Mouse (Mus musculus) testis, adult 2 months (tissue): ENCODE data around the gene Zfhx3.

Experiments
- CTCF ChIP-seq: fragments of 200-500 bp; IDR thresholded peaks from 2 replicates; pipeline ENCODE4 v1.5.1; 2012; ENCODE audit warnings: low read depth, mild to moderate bottlenecking, inconsistent platforms, low read length, moderate library complexity; ENCODE audit not compliant: control insufficient read depth, insufficient read depth, insufficient replicate concordance
- POLR2A ChIP-seq: fragments of 200-500 bp; IDR thresholded peaks from 2 replicates; pipeline ENCODE4 v1.6.1; 2012; ENCODE audit warnings: low read depth, mild to moderate bottlenecking, inconsistent platforms, low read length, moderate library complexity; ENCODE audit not compliant: control insufficient read depth

DNA sequence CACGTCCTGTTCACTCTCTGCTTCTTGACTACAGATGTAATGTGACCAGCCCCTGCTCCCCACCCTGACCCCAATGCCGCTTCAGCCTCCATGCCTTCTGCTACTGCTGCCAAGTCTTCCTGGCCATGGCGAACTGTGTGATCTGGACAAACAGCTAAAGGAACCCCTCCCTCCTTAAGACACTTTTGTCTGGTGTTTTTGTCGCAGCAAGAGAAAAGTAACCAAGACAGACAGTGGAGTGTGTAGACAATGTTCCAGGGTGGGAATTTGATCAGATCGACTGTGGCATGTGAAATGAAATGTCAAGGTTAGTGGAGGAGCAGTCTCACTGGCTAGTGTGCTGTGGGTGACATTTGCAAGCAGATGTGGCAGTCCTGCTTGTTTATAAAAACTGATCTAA is 132.7 kb downstream of the Zfhx3 start:
- TF ChIP-seq POLR2A, result no peak
- TF ChIP-seq CTCF, result no peak
